ENCODE assay signal across 29 mouse cellular contexts in genomic region chr1:186926950-186927316, GRCm38 (mm10). TPM values are rescaled to one million over a fixed set of nuclear protein-coding genes. Genes with fewer than 3 reads are reported as not detected.
"Had no signal": no experiment of that assay in that cellular context is flagged by ENCODE, and none has a peak within 500 bp of the region (broad histone marks: within the 10 kb centered on the region; RNA-seq: fewer than 3 reads in every experiment).

No protein-coding gene starts in this region.

- H3K4me2 ChIP-seq: limb, embryonic 13.5 days; liver, embryonic 12.5 days; liver, embryonic 15.5 days; lung, embryonic 15.5 days; neural tube, embryonic 12.5 days; neural tube, embryonic 15.5 days had no signal

- H3K27me3 ChIP-seq: limb, embryonic 13.5 days; liver, embryonic 12.5 days; liver, embryonic 15.5 days; lung, embryonic 15.5 days; megakaryocyte, embryonic 14.5 days; neural tube, embryonic 15.5 days had no signal

- DNase-seq: kidney, adult 18-20 months; kidney, adult 9 months; kidney, postnatal 25 days; layer of hippocampus, adult 9-11 months; liver; lung, adult 18-20 months; lung, postnatal 10 days; lung, postnatal 36 days; right cerebral cortex, adult 18-20 months; right cerebral cortex, postnatal 14 days; right cerebral cortex, postnatal 4 days; thymus, adult 18-20 months; thymus, postnatal 36 days had no signal

- H3K4me1 ChIP-seq: liver, embryonic 12.5 days; liver, embryonic 15.5 days; lung, embryonic 15.5 days; megakaryocyte, embryonic 14.5 days had no signal

- H3K4me3 ChIP-seq: layer of hippocampus, adult 2 months; limb, embryonic 10.5 days; limb, embryonic 13.5 days; liver, embryonic 12.5 days; liver, embryonic 15.5 days; lung, embryonic 15.5 days; megakaryocyte, embryonic 14.5 days; neural tube, embryonic 12.5 days; neural tube, embryonic 15.5 days had no signal

- ATAC-seq: liver, embryonic 12.5 days had no signal

- H3K9ac ChIP-seq: limb, embryonic 13.5 days; liver, embryonic 12.5 days; liver, embryonic 15.5 days; lung, embryonic 15.5 days; neural tube, embryonic 12.5 days; neural tube, embryonic 15.5 days had no signal

- H3K27ac ChIP-seq: kidney, postnatal 0 days; layer of hippocampus, adult 2 months; limb, embryonic 10.5 days; liver, embryonic 12.5 days; liver, embryonic 15.5 days; lung, embryonic 15.5 days; neural tube, embryonic 12.5 days; neural tube, embryonic 15.5 days; stomach, postnatal 0 days had no signal

- H3K36me3 ChIP-seq: limb, embryonic 10.5 days; limb, embryonic 13.5 days; liver, embryonic 12.5 days; liver, embryonic 15.5 days; lung, embryonic 15.5 days; neural tube, embryonic 12.5 days; neural tube, embryonic 15.5 days had no signal

- H3K9me3 ChIP-seq: limb, embryonic 10.5 days; limb, embryonic 13.5 days; liver, embryonic 12.5 days; liver, embryonic 15.5 days; lung, embryonic 15.5 days; neural tube, embryonic 12.5 days; neural tube, embryonic 15.5 days had no signal

RNA-seq across cellular contexts. Expression of gene D1Pas1, which starts 40.3 kb away (rescaled TPM):
- total RNA-seq: layer of hippocampus, postnatal 25 days; left cerebral cortex, adult 18-20 months; left cerebral cortex, postnatal 25 days had no signal
- polyA plus RNA-seq: kidney, postnatal 0 days; large intestine, adult 2 months; liver, embryonic 12.5 days; liver, embryonic 15.5 days; lung, embryonic 15.5 days; stomach, embryonic 14.5 days; stomach, postnatal 0 days had no signal
